Mouse (Mus musculus) heart, adult 2 months (tissue): Measurements from ENCODE around the gene Mipep.

ENCODE experiments used
- CTCF ChIP-seq: fragments of 200-600 bp; IDR thresholded peaks from 2 replicates; pipeline ENCODE4 v1.8.1; 2022; ENCODE audit warnings: antibody characterized with exemption, mild to moderate bottlenecking, moderate library complexity
- EP300 ChIP-seq: fragments of 200-500 bp; IDR thresholded peaks from 2 replicates; pipeline ENCODE4 v1.6.1; 2011; ENCODE audit warnings: low read depth, low read length, control low read depth; ENCODE audit not compliant: insufficient read depth
- POLR2A ChIP-seq: fragments of 200-500 bp; IDR thresholded peaks from 2 replicates; pipeline ENCODE4 v1.6.1; 2011; ENCODE audit warnings: mild to moderate bottlenecking, low read depth, low read length, control low read depth; ENCODE audit not compliant: insufficient read depth

DNA sequence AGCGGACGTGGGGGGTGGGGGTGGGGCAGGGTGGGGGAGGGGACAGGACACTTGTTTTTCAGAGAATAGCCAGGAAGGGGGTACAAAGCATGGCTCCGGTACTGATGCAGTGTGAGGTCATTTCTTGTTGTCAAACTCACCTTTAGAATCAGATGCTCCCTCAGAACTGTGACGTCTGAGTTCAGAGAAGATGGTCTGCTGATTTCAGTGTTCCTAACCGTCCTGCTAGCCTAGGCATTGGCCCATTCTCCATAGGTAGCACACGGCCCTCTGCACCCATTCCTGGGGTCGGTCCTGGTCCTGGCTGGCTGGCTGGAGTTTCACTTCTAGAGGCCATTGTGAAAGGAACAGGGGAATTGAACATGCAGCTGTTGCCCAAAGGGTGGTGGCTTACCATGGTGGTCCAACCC lies 47.2 kb upstream of the Mipep start:
- TF ChIP-seq POLR2A (no peak), CTCF (no peak), EP300 (no peak)
